Mouse (Mus musculus) heart, adult 2 months (tissue): ENCODE data around the gene Trim67. TPM values are rescaled to one million over a fixed set of nuclear protein-coding genes. Genes with fewer than 3 reads are reported as not detected.

Source experiments
- DNase-seq, 2 experiments: peaks; one replicate each; pipeline ENCODE4 v3.0.0; 2021
- H3K27ac ChIP-seq: fragments of 200-600 bp; 2 replicates; pipeline ENCODE4 v1.8.1; 2022
- H3K27me3 ChIP-seq: fragments of 200-500 bp; 2 replicates; pipeline ENCODE4 v1.6.1; 2012; ENCODE audit warnings: mild to moderate bottlenecking, low read length, inconsistent platforms, mixed read lengths; ENCODE audit not compliant: control insufficient read depth, insufficient read depth
- H3K36me3 ChIP-seq: fragments of 200-500 bp; 2 replicates; pipeline ENCODE4 v1.6.1; 2012; ENCODE audit warnings: low read length, inconsistent platforms; ENCODE audit not compliant: control insufficient read depth, insufficient read depth
- H3K4me1 ChIP-seq: fragments of 200-500 bp; 2 replicates; pipeline ENCODE4 v1.6.1; 2011; ENCODE audit warnings: low read length; ENCODE audit not compliant: control insufficient read depth, insufficient read depth
- H3K4me3 ChIP-seq: fragments of 200-600 bp; 2 replicates; pipeline ENCODE4 v1.8.1; 2022
- H3K79me2 ChIP-seq: fragments of 200-500 bp; replicated peaks from 2 replicates; pipeline ENCODE4 v1.6.1; 2012; ENCODE audit warnings: mild to moderate bottlenecking, inconsistent platforms, low read length, moderate library complexity, mixed read lengths; ENCODE audit not compliant: control insufficient read depth, insufficient read depth
- H3K9ac ChIP-seq: fragments of 200-500 bp; 2 replicates; pipeline ENCODE4 v1.6.1; 2012; ENCODE audit warnings: low read depth, mild to moderate bottlenecking, control low read depth, inconsistent platforms, low read length, mixed read lengths
- CTCF ChIP-seq: fragments of 200-600 bp; IDR thresholded peaks from 2 replicates; pipeline ENCODE4 v1.8.1; 2022; ENCODE audit warnings: antibody characterized with exemption, mild to moderate bottlenecking, moderate library complexity
- EP300 ChIP-seq: fragments of 200-500 bp; IDR thresholded peaks from 2 replicates; pipeline ENCODE4 v1.6.1; 2011; ENCODE audit warnings: low read depth, low read length, control low read depth; ENCODE audit not compliant: insufficient read depth
- POLR2A ChIP-seq: fragments of 200-500 bp; IDR thresholded peaks from 2 replicates; pipeline ENCODE4 v1.6.1; 2011; ENCODE audit warnings: mild to moderate bottlenecking, low read depth, low read length, control low read depth; ENCODE audit not compliant: insufficient read depth
- WGBS: fragments of 180-500 bp; shearing (Covaris S2); methylation state at CpG from one replicate; pipeline ENCODE4 v1.1.7; 2018; 5-methylcytosine and 5-hydroxymethylcytosine counted together
- intact Hi-C: fragments of 180-260 bp; cut with DNase I; formaldehyde crosslinking; loops from one replicate; pipeline ENCODE4 v1.15.1; 2025
- polyA plus RNA-seq: library from polyadenylated mRNA; depleted of rRNA; stranded (reverse); fragments of >200 nt; gene quantifications from 2 replicates; pipeline ENCODE4 v1.2.3, GENCODE M21; 2012; rRNA removed
- total RNA-seq, 2 experiments: library from RNA; stranded (reverse); gene quantifications; 2 replicates each; pipeline ENCODE4 v1.2.3; 2021

Trim67 gene
- total and polyA plus RNA-seq, 3 experiments = 0.43 to 1.3 (median 0.47) TPM

GRCm38 (mm10) chr8:124872690-124873089 is 79.8 kb downstream of the Trim67 start:
- intact Hi-C loops = no loop called here
- Histone ChIP-seq H3K4me3 (no peak overlapping the region), H3K9ac (no peak overlapping the region), H3K4me1 (peaks cover 8% of the 10 kb centered on the region; the same call in 1 of the 2 replicates), H3K79me2 (0 out of 2 replicates have a peak, but pooled peaks cover 1% of the 10 kb centered on the region), H3K36me3 (peaks cover 7% of the 10 kb centered on the region), H3K27me3 (no peaks in the 10 kb centered on the region), H3K27ac (peak overlapping the region; percentile 60)
- 28% methylated on average over 5 of the region's 5 CpGs for WGBS
- TF ChIP-seq EP300 (0 out of 2 replicates have a peak, but pooled peaks have one; percentile 23), CTCF (no peak)
- peak in 1 of 2 experiments; percentile 34 for DNase-seq

- WGBS = 55% methylated on average over 5 of the region's 5 CpGs
- no peak overlapping the region for H3K9ac ChIP-seq
- no peak overlapping the region for H3K27ac ChIP-seq
- H3K4me3 ChIP-seq = no peak overlapping the region
- H3K27me3 ChIP-seq = no peaks in the 10 kb centered on the region
- H3K36me3 ChIP-seq = peaks cover 2% of the 10 kb centered on the region; the same call in 1 of the 2 replicates
- H3K79me2 ChIP-seq = 0 out of 2 replicates have a peak, but pooled peaks cover 1% of the 10 kb centered on the region
- 0 out of 2 replicates have a peak, but pooled peaks cover 2% of the 10 kb centered on the region for H3K4me1 ChIP-seq
- DNase-seq = no peak
- TF ChIP-seq POLR2A (no peak), CTCF (no peak), EP300 (0 out of 2 replicates have a peak, but pooled peaks have one; percentile 9)
- intact Hi-C loops = no loop called here
These were observed 85.2 kb downstream of the Trim67 start for GRCm38 (mm10) chr8:124878141-124878540.

- intact Hi-C loops = no loop called here
- DNase-seq = no peak
- Histone ChIP-seq H3K36me3 (peaks cover 2% of the 10 kb centered on the region; the same call in 1 of the 2 replicates), H3K27ac (no peak overlapping the region), H3K4me1 (0 out of 2 replicates have a peak, but pooled peaks cover 2% of the 10 kb centered on the region), H3K27me3 (no peaks in the 10 kb centered on the region), H3K9ac (no peak overlapping the region), H3K4me3 (no peak overlapping the region), H3K79me2 (0 out of 2 replicates have a peak, but pooled peaks cover 1% of the 10 kb centered on the region)
- TF ChIP-seq CTCF = no peak
- TF ChIP-seq EP300 = no peak
- TF ChIP-seq POLR2A = no peak
- 57% methylated on average over 10 of the region's 10 CpGs for WGBS
These were observed 86.1 kb downstream of the Trim67 start for GRCm38 (mm10) chr8:124878946-124879526.

Other genes with a start within 250 kb of the Trim67 start
- gene Agt, start 223.4 kb upstream of the Trim67 start, total RNA-seq = 10 to 100 TPM; 10.3 to 10.5 TPM
- 9.4 and 10.1 TPM in 2 replicates for gene Agt, start 223.4 kb upstream of the Trim67 start, polyA plus RNA-seq
- gene Capn9, start 217.0 kb upstream of the Trim67 start, total RNA-seq = not detected
- 0.06 TPM in 1 of 2 replicates, not detected in the other for gene Capn9, start 217.0 kb upstream of the Trim67 start, polyA plus RNA-seq
- 10 to 100 TPM; 54.4 to 61.8 TPM for gene 2310022B05Rik, start 129.7 kb upstream of the Trim67 start, total RNA-seq
- 64.3 and 65.1 TPM in 2 replicates for gene 2310022B05Rik, start 129.7 kb upstream of the Trim67 start, polyA plus RNA-seq
- 10 to 100 TPM; 14.7 to 15.1 TPM for gene Ttc13, start 71.1 kb upstream of the Trim67 start, total RNA-seq
- 8.1 and 13.1 TPM in 2 replicates for gene Ttc13, start 71.1 kb upstream of the Trim67 start, polyA plus RNA-seq
- 1 to 10 TPM; 3.1 to 4.2 TPM for gene Arv1, start 71.0 kb upstream of the Trim67 start, total RNA-seq
- gene Arv1, start 71.0 kb upstream of the Trim67 start, polyA plus RNA-seq = 8.6 and 9.5 TPM in 2 replicates
- 1 to 10 TPM; 1.6 to 2.1 TPM for gene Fam89a, start 41.3 kb upstream of the Trim67 start, total RNA-seq
- 1.8 and 3.2 TPM in 2 replicates for gene Fam89a, start 41.3 kb upstream of the Trim67 start, polyA plus RNA-seq
- 100 to 1,000 TPM; 169 to 189 TPM for gene Gnpat, start 69.9 kb downstream of the Trim67 start, total RNA-seq
- gene Gnpat, start 69.9 kb downstream of the Trim67 start, polyA plus RNA-seq = 199 and 263 TPM in 2 replicates
- gene 2810004N23Rik, start 70.0 kb downstream of the Trim67 start, total RNA-seq = 10 to 100 TPM; 47.3 to 51.7 TPM
- gene 2810004N23Rik, start 70.0 kb downstream of the Trim67 start, polyA plus RNA-seq = 28.9 and 46.7 TPM in 2 replicates
- 10 to 100 TPM; 18.8 to 20.2 TPM for gene Exoc8, start 104.6 kb downstream of the Trim67 start, total RNA-seq
- 6.8 and 9.7 TPM in 2 replicates for gene Exoc8, start 104.6 kb downstream of the Trim67 start, polyA plus RNA-seq
- gene Sprtn, start 104.8 kb downstream of the Trim67 start, total RNA-seq = 10 to 100 TPM; 10.3 TPM
- 8.3 and 13.7 TPM in 2 replicates for gene Sprtn, start 104.8 kb downstream of the Trim67 start, polyA plus RNA-seq
- 100 to 1,000 TPM; 331 to 374 TPM for gene Egln1, start 156.2 kb downstream of the Trim67 start, total RNA-seq
- 146 and 227 TPM in 2 replicates for gene Egln1, start 156.2 kb downstream of the Trim67 start, polyA plus RNA-seq
- 10 to 100 TPM; 66.3 to 73.1 TPM for gene Tsnax, start 219.9 kb downstream of the Trim67 start, total RNA-seq
- 43.2 and 78.8 TPM in 2 replicates for gene Tsnax, start 219.9 kb downstream of the Trim67 start, polyA plus RNA-seq